Mouse (Mus musculus) forebrain, embryonic 15.5 days (tissue): ENCODE results near the gene Hipk1. TPM values are rescaled to one million over a fixed set of nuclear protein-coding genes. Genes with fewer than 3 reads are reported as not detected.

Experiments used
- ATAC-seq: fragments of 200-750 bp; cut with Nextera tagmentation; replicated peaks from 2 replicates; pipeline ENCODE4 v1.8.0; 2017; ENCODE audit warnings: mild to moderate bottlenecking, moderate TSS enrichment, moderate library complexity
- H3K27ac ChIP-seq: fragments of 300-500 bp; sonication (generic); replicated peaks from 2 replicates; pipeline ENCODE4 v1.5.1; 2015; ENCODE audit warnings: mild to moderate bottlenecking, inconsistent platforms
- H3K27me3 ChIP-seq: fragments of 300-500 bp; sonication (generic); 2 replicates; pipeline ENCODE4 v1.6.1; 2015; ENCODE audit warnings: inconsistent platforms
- H3K36me3 ChIP-seq: fragments of 300-500 bp; sonication (generic); 2 replicates; pipeline ENCODE4 v1.6.1; 2015; ENCODE audit warnings: mild to moderate bottlenecking, inconsistent platforms
- H3K4me1 ChIP-seq: fragments of 300-500 bp; sonication (generic); 2 replicates; pipeline ENCODE4 v1.6.1; 2015; ENCODE audit warnings: inconsistent platforms
- H3K4me2 ChIP-seq: fragments of 300-500 bp; sonication (generic); replicated peaks from 2 replicates; pipeline ENCODE4 v1.6.1; 2015; ENCODE audit warnings: mild to moderate bottlenecking, inconsistent platforms
- H3K4me3 ChIP-seq: fragments of 300-500 bp; sonication (generic); 2 replicates; pipeline ENCODE4 v1.5.1; 2015; ENCODE audit warnings: mild to moderate bottlenecking, inconsistent platforms
- H3K9ac ChIP-seq: fragments of 300-500 bp; sonication (generic); replicated peaks from 2 replicates; pipeline ENCODE4 v1.6.1; 2015; ENCODE audit warnings: mild to moderate bottlenecking, inconsistent platforms
- H3K9me3 ChIP-seq: fragments of 300-500 bp; sonication (generic); 2 replicates; pipeline ENCODE4 v1.6.1; 2016; ENCODE audit warnings: inconsistent platforms
- WGBS: fragments of 180-500 bp; shearing (Covaris S2); methylation state at CpG from one replicate; pipeline ENCODE4 v1.1.7; 2015; ENCODE audit warnings: mixed read lengths; 5-methylcytosine and 5-hydroxymethylcytosine counted together
- polyA plus RNA-seq: library from polyadenylated mRNA; unstranded; fragments of >200 nt; fragmentation: Nextera tagmentation; extraction: Ambion mirVana; gene quantifications from 2 replicates; pipeline ENCODE4 v1.2.1, GENCODE M21; 2015

The Hipk1 gene
- polyA plus RNA-seq, 1 experiment from 2014 or later, result 13.5 TPM

DNA sequence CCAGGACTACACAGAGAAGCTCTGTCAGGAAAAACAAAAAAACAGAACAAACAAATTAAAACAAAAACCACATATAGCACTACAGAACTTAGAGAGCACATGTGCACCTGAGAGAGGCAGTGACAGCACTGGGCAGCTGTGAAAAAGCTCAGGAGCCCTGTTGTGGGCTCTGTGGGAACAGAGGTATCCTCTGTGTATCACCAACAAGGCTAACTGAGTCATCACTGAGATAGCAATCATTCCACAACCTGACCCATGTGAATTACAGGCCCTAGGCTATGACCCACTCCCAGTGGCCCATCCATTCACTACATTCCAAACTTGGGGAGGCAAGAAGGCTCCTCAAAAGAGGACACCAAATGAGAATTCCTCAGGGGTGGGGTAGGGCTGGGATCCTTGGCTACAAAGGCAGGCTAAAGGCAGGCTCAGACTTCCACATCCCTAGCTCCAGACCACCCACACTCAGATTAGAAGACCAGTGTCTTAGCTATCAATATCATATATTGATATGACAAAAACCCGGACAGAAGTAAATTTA, 94.9 kb downstream of the Hipk1 start:
- Histone ChIP-seq H3K9ac (no peak overlapping the region), H3K27ac (no peak overlapping the region), H3K27me3 (no peaks in the 10 kb centered on the region), H3K36me3 (no peaks in the 10 kb centered on the region), H3K4me3 (no peak overlapping the region), H3K4me1 (no peaks in the 10 kb centered on the region), H3K4me2 (no peak overlapping the region), H3K9me3 (no peaks in the 10 kb centered on the region)
- 81% methylated on average over 1 of the region's 1 CpGs for WGBS
- ATAC-seq, result no peak

DNA sequence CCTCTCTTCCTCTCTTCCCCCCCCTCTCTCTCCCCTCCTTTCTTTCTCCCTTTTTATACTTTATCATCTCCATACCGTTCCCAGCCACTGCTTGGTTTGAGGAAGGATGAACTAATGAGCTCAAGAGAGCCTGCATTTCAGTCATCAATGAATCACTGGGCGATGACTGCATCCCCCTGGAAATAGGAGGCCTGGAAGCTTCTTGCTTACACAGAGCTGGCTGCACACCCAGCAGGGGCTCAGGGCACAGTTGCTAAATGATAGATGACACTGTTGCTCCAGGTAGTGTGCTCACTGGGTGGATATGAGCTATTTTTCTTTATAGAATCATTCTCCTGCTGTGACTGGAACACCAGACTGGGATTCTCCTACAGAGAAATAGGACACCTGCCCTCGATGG, 95.8 kb downstream of the Hipk1 start:
- no peaks in the 10 kb centered on the region for H3K27me3 ChIP-seq
- no peaks in the 10 kb centered on the region for H3K36me3 ChIP-seq
- H3K27ac ChIP-seq, result no peak overlapping the region
- no peak for ATAC-seq
- no peak overlapping the region for H3K4me3 ChIP-seq
- H3K4me2 ChIP-seq, result no peak overlapping the region
- no peak overlapping the region for H3K9ac ChIP-seq
- WGBS, result 53% methylated on average over 3 of the region's 3 CpGs
- H3K9me3 ChIP-seq, result no peaks in the 10 kb centered on the region
- H3K4me1 ChIP-seq, result no peaks in the 10 kb centered on the region

DNA sequence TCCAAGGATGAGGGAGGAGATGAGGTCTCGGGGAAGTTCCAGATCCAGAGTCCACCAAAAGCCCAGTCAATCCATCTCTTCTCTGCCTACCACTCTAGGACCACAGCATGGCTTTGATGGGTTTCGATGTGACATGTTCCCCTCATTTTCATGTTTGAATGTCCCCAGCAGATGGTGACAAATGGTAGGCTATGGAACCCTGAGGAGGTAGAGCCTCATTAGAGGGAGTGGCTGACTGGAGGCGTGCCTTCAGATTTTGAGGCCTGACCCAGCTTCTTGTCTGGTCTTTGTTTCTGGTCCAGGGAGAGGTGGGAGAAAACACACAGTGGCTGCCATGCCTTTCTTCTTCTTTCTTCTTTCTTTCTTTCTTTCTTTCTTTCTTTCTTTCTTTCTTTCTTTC, 100.9 kb downstream of the Hipk1 start:
- H3K36me3 ChIP-seq, result no peaks in the 10 kb centered on the region
- H3K4me1 ChIP-seq, result no peaks in the 10 kb centered on the region
- no peaks in the 10 kb centered on the region for H3K27me3 ChIP-seq
- ATAC-seq, result no peak
- H3K9me3 ChIP-seq, result no peaks in the 10 kb centered on the region
- WGBS, result 89% methylated on average over 3 of the region's 3 CpGs
- H3K4me2 ChIP-seq, result no peak overlapping the region
- H3K4me3 ChIP-seq, result no peak overlapping the region
- no peak overlapping the region for H3K27ac ChIP-seq
- H3K9ac ChIP-seq, result no peak overlapping the region

Other genes starting within 250 kb of the Hipk1 start
- 19.2 and 22.1 TPM in 2 replicates for gene Syt6, start 216.3 kb downstream of the Hipk1 start, polyA plus RNA-seq
- 0.24 TPM in 1 of 2 replicates, not detected in the other for gene Atg4a-ps, start 145.5 kb downstream of the Hipk1 start, polyA plus RNA-seq
- gene Olfml3, start 53.6 kb downstream of the Hipk1 start, polyA plus RNA-seq, result 5.1 and 5.3 TPM in 2 replicates
- gene Gm10964, start 52.2 kb downstream of the Hipk1 start, polyA plus RNA-seq, result not detected in 2 replicates
- gene Dclre1b, start 17.9 kb upstream of the Hipk1 start, polyA plus RNA-seq, result 24.2 and 26.8 TPM in 2 replicates
- 21.4 and 23.5 TPM in 2 replicates for gene Ap4b1, start 18.0 kb upstream of the Hipk1 start, polyA plus RNA-seq
- 0.37 TPM in 1 of 2 replicates, not detected in the other for gene Gm43064, start 18.0 kb upstream of the Hipk1 start, polyA plus RNA-seq
- gene Bcl2l15, start 41.0 kb upstream of the Hipk1 start, polyA plus RNA-seq, result 0.11 TPM in 1 of 2 replicates, not detected in the other
- 0.24 and 0.28 TPM in 2 replicates for gene Ptpn22, start 68.2 kb upstream of the Hipk1 start, polyA plus RNA-seq
- 25.6 and 27.0 TPM in 2 replicates for gene Rsbn1, start 122.6 kb upstream of the Hipk1 start, polyA plus RNA-seq
- gene Phtf1, start 176.5 kb upstream of the Hipk1 start, polyA plus RNA-seq, result 26.9 and 28.9 TPM in 2 replicates